Mouse (Mus musculus): Measurements from ENCODE around the gene Hgfac. TPM values are rescaled to one million over a fixed set of nuclear protein-coding genes. Genes with fewer than 3 reads are reported as not detected.

The Hgfac gene
- total RNA-seq (2012; rRNA removed), result 0.21 TPM in 1 of 2 replicates, not detected in the other
- not detected in 2 replicates for total RNA-seq (2014; rRNA removed)
- polyA plus RNA-seq (2012; ENCODE audit: insufficient read length, low read depth), result not detected in 2 replicates

DNA sequence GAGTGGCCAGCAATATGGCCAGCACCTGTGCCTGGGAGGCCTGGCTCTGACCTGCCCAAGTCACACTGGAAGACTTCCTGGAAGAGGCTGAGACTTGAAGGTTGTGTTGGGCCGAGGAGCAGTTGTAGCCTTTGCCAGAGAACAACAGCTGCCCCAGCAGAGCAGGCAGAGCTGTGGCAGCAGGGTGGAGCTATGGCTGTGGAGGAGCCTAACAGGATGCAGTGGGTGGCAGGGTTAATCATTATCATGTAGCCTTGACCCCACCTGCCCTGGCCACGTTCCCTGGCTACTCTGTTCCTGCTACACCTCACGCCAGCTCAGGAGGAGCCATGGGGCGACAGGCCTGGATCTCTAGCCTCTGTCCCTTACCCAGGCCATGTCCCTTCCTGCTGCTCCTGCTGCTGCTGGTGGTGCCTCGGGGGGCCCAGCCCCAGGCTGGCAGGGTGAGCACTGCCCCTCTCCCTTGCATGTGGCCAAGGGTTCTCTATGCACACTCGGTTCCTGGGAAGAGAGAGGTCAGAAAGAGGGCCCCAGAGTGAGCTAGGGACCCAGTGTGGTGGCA, at the start of gene Hgfac:
Hgfac (plus strand) TSS at position 242 of the 562 bp plus-strand sequence.
- no peaks in the 10 kb centered on the region for H3K9me3 ChIP-seq (replicated peaks; ENCODE audit: low read length)
- no peaks in the 10 kb centered on the region for H3K79me2 ChIP-seq (replicated peaks; ENCODE audit: control insufficient read depth, extremely low read depth, insufficient read depth, poor library complexity, severe bottlenecking)
- no peak within 1 kb of the TSS for H3K9ac ChIP-seq (ENCODE audit: insufficient read depth, low read depth)
- H3K4me2 ChIP-seq (ENCODE audit: insufficient read depth, low read depth, poor library complexity, severe bottlenecking), result no peak within 1 kb of the TSS
- no peaks in the 10 kb centered on the region for H3K36me3 ChIP-seq (replicated peaks in 1 of 2; ENCODE audit: control insufficient read depth in 1 of 2, insufficient read depth in 1 of 2, low read length in 1 of 2)
- dilution Hi-C loops (cut with MboI; ENCODE audit: extremely low pct_ligation_motif_present, extremely low pct_unique_long_range_greater_than_20kb, low sequenced_read_pairs) (no loop called here), in situ Hi-C loops (cut with MboI; ENCODE audit: low pct_ligation_motif_present, low pct_unique_long_range_greater_than_20kb, low sequenced_read_pairs) (loop anchor here (25.0 kb wide), 2 partner anchors 379 to 504 kb away; partner anchors contain the start of genes Grk4, Nop14 and Sh3bp2)
- peaks cover 27% of the 10 kb centered on the region for H3K27me3 ChIP-seq (replicated peaks)
- no peak within 1 kb of the TSS for H3K27ac ChIP-seq (ENCODE audit: insufficient read depth, low read depth)
- H3K4me1 ChIP-seq (ENCODE audit: control insufficient read depth in 1 of 2, insufficient read depth in 2 of 2), result peaks cover 0 to 18% of the 10 kb centered on the region in 2 experiments; a peak in 2 of 4 replicates
- no peak for DNase-seq (ENCODE audit: extremely low read depth)
- H3K4me3 ChIP-seq (replicated peaks in 1 of 3; ENCODE audit: low read depth in 2 of 3, low read length in 2 of 3, poor library complexity in 1 of 3), result no peak within 1 kb of the TSS
- TF ChIP-seq ZKSCAN1 (IDR thresholded peaks at IDR 0.05; ENCODE audit: borderline replicate concordance, low read depth, low read length) (no peak), RCOR1 (conservative IDR thresholded peaks at IDR 0.05; ENCODE audit: low read depth, low read length) (no peak), MAZ (IDR thresholded peaks at IDR 0.05; ENCODE audit: low read depth, low read length) (no peak), TCF12 (IDR thresholded peaks at IDR 0.05; ENCODE audit: low read depth, low read length) (no peak), MAFK (IDR thresholded peaks at IDR 0.05; ENCODE audit: insufficient replicate concordance, low read length) (no peak), MXI1 (IDR thresholded peaks at IDR 0.05; ENCODE audit: low read depth, low read length) (no peak), ELF1 (IDR thresholded peaks at IDR 0.05; ENCODE audit: low read depth, low read length) (no peak), NRF1 (IDR thresholded peaks at IDR 0.05; ENCODE audit: low read depth, low read length) (no peak), E2F4 (IDR thresholded peaks at IDR 0.05; ENCODE audit: insufficient replicate concordance, low read depth, low read length) (no peak), JUN (IDR thresholded peaks at IDR 0.05; ENCODE audit: insufficient read depth, low read depth, low read length) (no peak), KAT2A (IDR thresholded peaks at IDR 0.05; ENCODE audit: insufficient replicate concordance, low read length) (no peak), JUND (conservative IDR thresholded peaks at IDR 0.05; ENCODE audit: low read depth, low read length) (no peak), MAX (IDR thresholded peaks at IDR 0.05; ENCODE audit: low read length) (no peak), ZNF384 (IDR thresholded peaks at IDR 0.05; ENCODE audit: low read depth, low read length) (no peak), UBTF (IDR thresholded peaks at IDR 0.05; ENCODE audit: low read depth, low read length) (no peak), RAD21 (IDR thresholded peaks at IDR 0.05; ENCODE audit: low read depth, low read length) (no peak)

DNA sequence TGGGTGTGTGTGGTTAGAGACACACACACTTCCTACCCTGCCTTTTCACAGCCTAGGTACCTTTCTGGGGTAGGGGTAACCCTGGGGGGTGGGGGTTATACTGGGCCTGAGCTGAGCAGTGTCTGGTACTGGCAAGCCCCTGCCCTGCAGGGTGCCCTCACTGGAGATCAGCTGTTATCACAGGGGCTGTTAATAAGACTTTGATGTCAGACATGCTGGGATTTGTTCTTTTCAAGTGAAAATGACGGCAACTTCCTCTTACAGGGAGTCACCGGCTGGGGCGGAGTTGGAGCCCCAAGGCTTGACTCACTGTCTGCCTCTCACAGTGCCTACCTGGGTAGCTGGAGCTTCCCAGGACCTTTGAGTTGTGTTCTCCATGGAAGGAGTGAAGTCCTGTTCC, 42.6 kb upstream of the Hgfac start:
- dilution Hi-C loops (cut with MboI; ENCODE audit: extremely low pct_ligation_motif_present, extremely low pct_unique_long_range_greater_than_20kb, low sequenced_read_pairs), result no loop called here

More for the DNA sequence above, 42.6 kb upstream of the Hgfac start:
- in situ Hi-C loops (cut with MboI; ENCODE audit: low pct_ligation_motif_present, low pct_unique_long_range_greater_than_20kb, low sequenced_read_pairs), result no loop called here
- H3K27ac ChIP-seq (ENCODE audit: insufficient read depth, low read depth), result no peak overlapping the region
- no peaks in the 10 kb centered on the region for H3K27me3 ChIP-seq (replicated peaks)
- no peaks in the 10 kb centered on the region for H3K9me3 ChIP-seq (replicated peaks; ENCODE audit: low read length)
- H3K4me2 ChIP-seq (ENCODE audit: insufficient read depth, low read depth, poor library complexity, severe bottlenecking), result 0 out of 2 replicates have a peak overlapping the region, but pooled peaks have one; percentile 12
- peaks cover 22 to 55% of the 10 kb centered on the region in 2 experiments for H3K4me1 ChIP-seq (ENCODE audit: control insufficient read depth in 1 of 2, insufficient read depth in 2 of 2)
- H3K79me2 ChIP-seq (replicated peaks; ENCODE audit: control insufficient read depth, extremely low read depth, insufficient read depth, poor library complexity, severe bottlenecking), result no peaks in the 10 kb centered on the region
- H3K9ac ChIP-seq (ENCODE audit: insufficient read depth, low read depth), result no peak overlapping the region
- no peak overlapping the region for H3K4me3 ChIP-seq (replicated peaks in 1 of 3; ENCODE audit: low read depth in 2 of 3, low read length in 2 of 3, poor library complexity in 1 of 3)
- peak; percentile 58 for DNase-seq (ENCODE audit: extremely low read depth)
- TF ChIP-seq ETS1 (conservative IDR thresholded peaks at IDR 0.05; ENCODE audit: low read depth, low read length) (no peak), RCOR1 (conservative IDR thresholded peaks at IDR 0.05; ENCODE audit: low read depth, low read length) (no peak), JUN (IDR thresholded peaks at IDR 0.05; ENCODE audit: insufficient read depth, low read depth, low read length) (no peak)
- no peaks in the 10 kb centered on the region for H3K36me3 ChIP-seq (replicated peaks in 1 of 2; ENCODE audit: control insufficient read depth in 1 of 2, insufficient read depth in 1 of 2, low read length in 1 of 2)

All from CH12.LX (cell line).